Mouse (Mus musculus) layer of hippocampus, adult 9-11 months (tissue): ENCODE results near the gene Hspa1l.
"Not testable (repeated sequence)": the region's sequence is repeated elsewhere in the genome, so short reads cannot be mapped to it uniquely, and the experiment has no call there.

Experiments
- DNase-seq: peaks from one replicate; pipeline ENCODE4 v3.0.0; 2022

Hspa1l gene

GRCm38 (mm10) chr17:35005902-35006301 is 33.4 kb downstream of the Hspa1l start:
- not testable (repeated sequence) for DNase-seq

DNA sequence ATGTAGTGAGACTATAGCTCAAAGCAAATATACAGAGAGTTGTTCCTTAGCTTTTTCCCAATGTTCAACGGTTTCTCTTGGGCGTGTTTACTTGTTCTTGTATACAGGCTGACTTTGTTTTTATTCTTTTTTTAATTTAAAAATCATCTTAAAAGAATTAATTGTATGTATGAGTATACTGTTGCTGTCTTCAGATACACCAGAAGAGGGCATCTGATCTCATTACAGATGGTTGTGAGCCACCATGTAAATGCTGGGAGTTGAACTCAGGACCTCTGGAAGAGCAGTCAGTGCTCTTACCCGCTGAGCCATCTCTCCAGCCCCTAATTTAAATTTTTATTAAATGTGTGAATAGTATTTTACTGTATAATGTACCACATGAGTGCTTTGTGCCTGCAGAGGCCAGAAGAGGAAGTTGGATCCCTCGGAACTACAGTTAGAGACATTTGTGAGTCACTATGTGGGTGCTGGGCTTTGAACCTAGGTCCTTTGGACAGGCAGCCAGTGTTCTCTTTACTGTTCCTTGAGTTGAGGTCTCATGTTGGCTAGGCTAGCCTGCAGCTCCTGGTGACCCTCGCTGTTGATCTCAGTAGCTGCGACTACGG is 35.0 kb downstream of the Hspa1l start:
- DNase-seq = no peak

GRCm38 (mm10) chr17:35009586-35009985 is 37.1 kb downstream of the Hspa1l start:
- no peak for DNase-seq

- DNase-seq = no peak
Observed at GRCm38 (mm10) chr17:35011440-35011839, 38.9 kb downstream of the Hspa1l start.

DNA sequence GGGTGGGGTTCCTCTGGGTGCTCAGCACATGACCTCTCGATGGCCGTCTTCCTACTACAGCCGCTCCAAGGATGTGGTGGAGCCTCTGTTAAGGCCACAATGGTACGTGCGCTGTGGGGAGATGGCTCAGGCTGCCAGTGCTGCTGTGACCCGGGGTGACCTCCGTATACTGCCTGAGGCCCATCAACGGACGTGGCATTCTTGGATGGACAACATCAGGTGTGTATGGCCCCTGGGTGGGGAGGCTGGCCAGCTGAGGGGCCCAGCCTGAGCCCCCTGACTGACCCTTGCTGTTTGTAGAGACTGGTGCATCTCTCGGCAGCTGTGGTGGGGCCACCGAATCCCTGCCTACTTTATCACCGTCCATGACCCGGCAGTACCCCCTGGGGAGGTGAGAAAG is 39.9 kb downstream of the Hspa1l start:
- no peak for DNase-seq

DNA sequence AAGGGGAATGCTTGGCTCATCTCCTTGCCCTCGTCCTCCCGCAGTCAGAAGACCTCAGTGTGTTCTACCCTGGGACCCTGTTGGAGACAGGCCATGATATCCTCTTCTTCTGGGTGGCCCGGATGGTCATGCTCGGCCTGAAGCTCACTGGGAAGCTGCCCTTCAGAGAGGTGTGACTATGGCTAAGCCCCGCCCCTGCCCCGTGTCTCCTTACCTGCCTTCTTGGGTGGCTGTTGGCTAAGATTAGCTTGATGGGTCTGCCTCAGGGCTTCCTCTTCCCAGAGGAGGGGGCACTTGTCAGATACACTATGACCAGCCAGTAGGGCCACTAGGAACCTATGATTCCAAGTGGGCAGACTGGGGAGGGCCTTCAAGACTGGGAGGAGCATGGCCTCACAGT is 40.7 kb downstream of the Hspa1l start:
- DNase-seq = no peak

GRCm38 (mm10) chr17:35015296-35015695 is 42.8 kb downstream of the Hspa1l start:
- no peak for DNase-seq

GRCm38 (mm10) chr17:35016376-35016775 is 43.9 kb downstream of the Hspa1l start, which contains the start of gene Vwa7:
TSS of gene Vwa7 (plus strand) at chr17:35016579.
- DNase-seq = no peak

DNA sequence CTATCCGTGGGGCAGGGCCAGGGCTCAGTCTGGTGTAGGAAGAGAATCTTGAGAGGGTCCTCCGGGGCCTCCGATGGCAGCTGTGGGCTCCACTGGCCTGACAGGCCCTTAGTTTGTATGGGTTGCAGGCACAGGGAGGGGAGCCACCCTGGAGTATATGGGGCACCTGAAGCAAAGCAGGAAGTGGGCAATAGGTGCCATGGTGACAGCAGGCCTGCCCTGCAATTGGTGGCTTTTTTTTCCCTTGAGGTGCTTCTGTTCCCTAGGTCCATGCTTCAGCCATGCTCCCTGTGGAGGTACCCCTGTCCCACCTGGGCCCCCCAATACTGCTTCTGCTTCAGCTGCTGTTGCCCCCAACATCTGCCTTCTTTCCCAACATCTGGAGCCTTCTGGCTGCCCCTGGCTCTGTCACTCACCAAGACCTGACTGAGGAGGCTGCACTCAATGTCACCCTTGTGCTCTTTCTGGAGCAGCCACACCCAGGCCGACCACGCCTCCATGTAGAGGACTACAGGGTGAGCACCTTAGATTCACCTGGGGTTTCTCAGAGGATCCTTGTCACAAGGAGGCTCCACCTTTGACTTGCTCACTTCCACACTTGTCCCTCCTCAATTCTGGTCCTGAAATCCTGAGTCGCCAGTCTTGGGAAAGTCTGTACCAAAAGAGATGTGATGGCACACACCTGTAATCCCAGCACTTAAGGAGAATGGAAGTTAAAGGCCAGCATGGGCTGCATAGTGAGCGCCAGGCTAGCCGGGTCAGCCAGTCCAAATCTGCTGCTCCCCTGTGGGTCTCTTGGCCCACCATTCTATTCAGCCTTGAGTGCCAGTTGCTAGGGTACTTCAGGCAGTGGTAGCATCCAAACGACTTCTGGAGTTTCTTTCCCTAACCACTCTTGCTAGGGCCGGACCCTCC is 44.5 kb downstream of the Hspa1l start:
- no peak for DNase-seq

- no peak for DNase-seq
Observed at GRCm38 (mm10) chr17:35017706-35018030, 45.2 kb downstream of the Hspa1l start.

- no peak for DNase-seq
Observed at GRCm38 (mm10) chr17:35018171-35018570, 45.7 kb downstream of the Hspa1l start.

DNA sequence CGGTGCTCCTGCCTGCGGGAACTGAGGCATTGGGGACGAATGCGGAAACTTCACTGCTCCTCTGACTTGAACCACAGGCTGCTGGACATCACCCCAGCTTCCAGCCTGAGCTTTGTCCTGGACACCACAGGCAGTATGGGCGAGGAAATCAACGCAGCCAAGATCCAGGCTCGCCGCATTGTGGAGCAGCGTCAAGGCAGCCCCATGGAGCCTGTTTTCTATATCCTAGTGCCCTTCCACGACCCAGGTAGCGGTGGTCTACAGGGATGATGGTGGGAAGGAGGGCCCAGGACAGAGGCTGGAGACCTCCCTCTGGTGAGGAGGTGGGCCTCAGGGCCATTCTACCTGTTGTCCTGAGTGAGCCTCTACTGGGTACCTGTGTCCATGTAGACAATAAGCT is 47.4 kb downstream of the Hspa1l start:
- DNase-seq = no peak

- no peak for DNase-seq
Observed at GRCm38 (mm10) chr17:35020551-35020950, 48.0 kb downstream of the Hspa1l start.

GRCm38 (mm10) chr17:35021163-35021808 is 48.8 kb downstream of the Hspa1l start:
- DNase-seq = peak; percentile 80

- no peak for DNase-seq
Observed at GRCm38 (mm10) chr17:35021842-35022477, 49.5 kb downstream of the Hspa1l start.

GRCm38 (mm10) chr17:35022541-35023060 is 50.1 kb downstream of the Hspa1l start:
- no peak for DNase-seq

DNA sequence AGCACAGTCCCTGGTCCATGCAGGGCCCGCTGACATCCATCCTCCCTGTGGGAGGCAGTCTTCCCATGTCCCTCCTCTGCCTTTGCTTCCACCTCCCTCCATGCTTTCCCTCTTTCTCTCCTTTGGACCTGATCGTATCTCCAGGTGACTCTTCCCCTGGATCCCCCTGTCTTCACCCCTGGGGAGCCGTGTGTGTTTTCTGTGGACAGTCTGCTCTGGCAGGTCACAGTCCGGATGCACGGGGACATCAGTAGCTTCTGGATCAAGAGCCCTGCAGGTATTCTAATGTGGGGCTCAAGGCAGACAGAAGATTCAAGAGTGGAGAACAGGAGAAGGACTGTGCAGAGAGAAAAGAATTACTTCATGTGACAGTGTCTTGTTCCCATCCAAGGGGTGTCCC is 50.7 kb downstream of the Hspa1l start:
- DNase-seq = no peak

- DNase-seq = no peak
Observed at GRCm38 (mm10) chr17:35023756-35024155, 51.3 kb downstream of the Hspa1l start.

DNA sequence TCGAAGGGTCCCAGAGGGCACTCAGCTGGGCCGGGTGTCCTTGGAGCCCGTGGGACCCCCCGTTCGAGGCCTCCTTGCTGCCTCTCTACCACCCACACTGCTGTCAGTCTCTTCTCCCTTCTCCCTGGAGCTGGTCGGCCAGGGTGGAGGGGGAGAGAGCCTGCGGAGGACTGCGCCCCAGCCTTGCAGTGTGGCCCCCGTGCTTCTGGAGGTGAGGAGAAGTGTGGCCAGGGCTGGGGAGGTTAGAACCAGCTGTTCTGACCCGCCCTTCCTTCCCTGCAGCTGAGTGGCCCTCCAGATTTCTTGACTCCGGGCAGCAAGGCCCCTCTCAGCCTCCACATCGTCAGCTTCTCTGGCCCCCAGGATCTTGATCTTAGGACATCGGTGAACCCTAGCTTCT is 51.8 kb downstream of the Hspa1l start:
- no peak for DNase-seq

- DNase-seq = no peak
Observed at GRCm38 (mm10) chr17:35024691-35025488, 52.4 kb downstream of the Hspa1l start.

DNA sequence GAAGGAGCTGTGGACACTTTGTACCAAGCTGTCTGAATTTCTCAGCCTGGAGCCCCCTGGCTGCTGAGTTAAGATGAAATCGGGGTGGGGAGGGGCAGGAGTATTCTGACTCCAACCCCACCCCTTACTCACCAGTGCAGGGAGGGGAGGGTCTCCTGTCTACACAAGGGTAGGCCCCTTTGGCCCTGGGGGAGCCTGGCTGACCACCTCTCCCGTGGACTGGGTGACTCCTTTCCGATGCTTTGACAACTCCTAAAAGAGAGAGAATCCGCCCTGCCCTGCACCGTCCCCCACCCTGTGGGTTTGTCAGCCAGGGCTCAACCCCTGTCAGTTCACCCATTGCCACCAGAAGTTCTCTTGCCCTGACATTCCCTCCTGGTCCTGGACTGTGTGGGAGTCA is 53.7 kb downstream of the Hspa1l start:
- DNase-seq = no peak
